Mouse (Mus musculus) cortical plate, adult 2 months (tissue): ENCODE measurements around the gene Tbc1d4. TPM values are rescaled to one million over a fixed set of nuclear protein-coding genes. Genes with fewer than 3 reads are reported as not detected.

Source experiments
- H3K27ac ChIP-seq: fragments of 200-500 bp; 2 replicates; pipeline ENCODE4 v1.5.1; 2012; ENCODE audit warnings: low read length, control low read depth, inconsistent platforms; ENCODE audit not compliant: insufficient read depth
- H3K4me1 ChIP-seq: fragments of 200-500 bp; 2 replicates; pipeline ENCODE4 v1.6.1; 2011; ENCODE audit warnings: low read length; ENCODE audit not compliant: control insufficient read depth, insufficient read depth
- H3K4me3 ChIP-seq: fragments of 200-500 bp; 2 replicates; pipeline ENCODE4 v1.5.1; 2011; ENCODE audit warnings: mild to moderate bottlenecking, low read length, control low read depth; ENCODE audit not compliant: insufficient read depth
- CTCF ChIP-seq: fragments of 200-500 bp; IDR thresholded peaks from 2 replicates; pipeline ENCODE4 v1.5.1; 2011; ENCODE audit warnings: mild to moderate bottlenecking, control low read depth, low read length; ENCODE audit not compliant: insufficient read depth; ENCODE audit errors: extremely low read depth
- POLR2A ChIP-seq: fragments of 200-500 bp; IDR thresholded peaks from 2 replicates; pipeline ENCODE4 v1.6.1; 2011; ENCODE audit warnings: mild to moderate bottlenecking, low read length, control low read depth; ENCODE audit not compliant: insufficient read depth; ENCODE audit errors: extremely low read depth
- polyA plus RNA-seq: library from polyadenylated mRNA; depleted of rRNA; stranded (reverse); fragments of >200 nt; gene quantifications from 2 replicates; pipeline ENCODE4 v1.2.3, GENCODE M21; 2012

Tbc1d4 gene
- polyA plus RNA-seq, 1 experiment: 6.5 TPM

GRCm38 (mm10) chr14:101507146-101507545 lies 101.8 kb downstream of the Tbc1d4 start:
- TF ChIP-seq POLR2A (no peak), CTCF (no peak)
- peaks cover 4% of the 10 kb centered on the region; the same call in 1 of the 2 replicates for H3K4me1 ChIP-seq
- H3K27ac ChIP-seq: no peak overlapping the region
- H3K4me3 ChIP-seq: no peak overlapping the region

GRCm38 (mm10) chr14:101505805-101506204 lies 103.2 kb downstream of the Tbc1d4 start:
- Histone ChIP-seq H3K4me1 (peaks cover 2% of the 10 kb centered on the region; the same call in 1 of the 2 replicates), H3K4me3 (no peak overlapping the region), H3K27ac (no peak overlapping the region)
- TF ChIP-seq POLR2A (no peak), CTCF (no peak)

- H3K27ac ChIP-seq: no peak overlapping the region
- H3K4me1 ChIP-seq: no peaks in the 10 kb centered on the region; the same call in 1 of the 2 replicates
- no peak for TF ChIP-seq POLR2A
- no peak for TF ChIP-seq CTCF
- no peak overlapping the region for H3K4me3 ChIP-seq
These were observed 104.4 kb downstream of the Tbc1d4 start for GRCm38 (mm10) chr14:101504473-101505200.

GRCm38 (mm10) chr14:101503168-101503961 lies 105.6 kb downstream of the Tbc1d4 start:
- Histone ChIP-seq H3K27ac (no peak overlapping the region), H3K4me3 (no peak overlapping the region), H3K4me1 (no peaks in the 10 kb centered on the region; the same call in 1 of the 2 replicates)
- TF ChIP-seq CTCF: no peak
- no peak for TF ChIP-seq POLR2A

- TF ChIP-seq POLR2A: no peak
- TF ChIP-seq CTCF: no peak
- H3K27ac ChIP-seq: no peak overlapping the region
- no peaks in the 10 kb centered on the region; the same call in 1 of the 2 replicates for H3K4me1 ChIP-seq
These were observed 107.1 kb downstream of the Tbc1d4 start for GRCm38 (mm10) chr14:101501868-101502267.

GRCm38 (mm10) chr14:101501452-101501851 lies 107.5 kb downstream of the Tbc1d4 start:
- no peak overlapping the region for H3K4me3 ChIP-seq
- TF ChIP-seq POLR2A (no peak), CTCF (no peak)
- no peak overlapping the region for H3K27ac ChIP-seq
- no peaks in the 10 kb centered on the region; the same call in 1 of the 2 replicates for H3K4me1 ChIP-seq

More at GRCm38 (mm10) chr14:101501868-101502267, 107.1 kb downstream of the Tbc1d4 start:
- H3K4me3 ChIP-seq: no peak overlapping the region

GRCm38 (mm10) chr14:101500826-101501225 lies 108.2 kb downstream of the Tbc1d4 start:
- no peak for TF ChIP-seq CTCF
- TF ChIP-seq POLR2A: no peak

GRCm38 (mm10) chr14:101499838-101500237 lies 109.2 kb downstream of the Tbc1d4 start:
- TF ChIP-seq POLR2A (no peak), CTCF (no peak)
- H3K4me1 ChIP-seq: no peaks in the 10 kb centered on the region; the same call in 1 of the 2 replicates
- H3K27ac ChIP-seq: no peak overlapping the region
- no peak overlapping the region for H3K4me3 ChIP-seq

More at GRCm38 (mm10) chr14:101500826-101501225, 108.2 kb downstream of the Tbc1d4 start:
- Histone ChIP-seq H3K4me1 (no peaks in the 10 kb centered on the region; the same call in 1 of the 2 replicates), H3K27ac (no peak overlapping the region), H3K4me3 (no peak overlapping the region)

- TF ChIP-seq POLR2A: no peak
- no peak for TF ChIP-seq CTCF
- H3K4me1 ChIP-seq: no peaks in the 10 kb centered on the region
- no peak overlapping the region for H3K27ac ChIP-seq
- no peak overlapping the region for H3K4me3 ChIP-seq
These were observed 120.7 kb downstream of the Tbc1d4 start for GRCm38 (mm10) chr14:101488264-101488810.
